Mouse (Mus musculus): ENCODE measurements around the gene Cox4i2.

Cox4i2 gene

DNA sequence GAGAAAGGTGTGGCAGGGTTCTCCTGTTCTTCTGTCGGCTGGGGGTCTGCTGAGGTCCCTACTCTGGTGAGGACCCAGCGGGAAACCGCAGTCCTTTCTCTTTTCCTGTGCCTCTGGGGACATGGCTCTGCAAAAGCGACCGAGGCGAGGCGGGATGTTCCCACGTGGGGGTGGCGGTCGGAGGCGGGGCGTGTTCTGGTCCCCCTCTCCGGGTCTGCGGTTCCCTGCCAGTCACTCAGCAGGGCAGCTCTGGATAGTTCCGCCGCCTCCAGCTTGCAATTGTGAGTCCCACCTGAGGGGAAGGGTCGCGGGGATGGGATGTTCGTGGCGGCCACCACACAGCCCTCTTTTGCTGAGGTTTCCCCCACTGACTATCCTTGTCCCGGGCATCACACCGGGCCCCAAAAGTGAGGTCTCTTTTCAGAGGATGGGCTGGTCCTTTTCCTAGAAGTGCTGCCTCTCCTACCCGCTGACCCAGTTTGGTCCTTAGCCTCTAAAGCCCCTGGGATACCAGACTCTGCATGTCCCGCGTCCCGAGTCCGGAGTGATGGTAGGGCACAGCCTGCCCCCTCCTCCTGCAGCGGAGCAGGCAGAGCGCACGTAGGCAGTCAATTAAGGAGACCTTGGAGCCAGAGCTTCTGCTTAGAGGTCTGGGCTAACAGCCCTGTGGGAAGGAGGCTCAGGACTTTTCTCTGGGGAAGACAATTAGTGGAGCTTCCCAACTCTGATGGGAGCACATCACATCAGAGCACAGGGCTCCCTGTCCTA is at the start of gene Cox4i2:
TSS of gene Cox4i2 (plus strand) at position 230 of the 768 bp plus-strand sequence.
- DNase-seq, result peak; percentile 65

DNA sequence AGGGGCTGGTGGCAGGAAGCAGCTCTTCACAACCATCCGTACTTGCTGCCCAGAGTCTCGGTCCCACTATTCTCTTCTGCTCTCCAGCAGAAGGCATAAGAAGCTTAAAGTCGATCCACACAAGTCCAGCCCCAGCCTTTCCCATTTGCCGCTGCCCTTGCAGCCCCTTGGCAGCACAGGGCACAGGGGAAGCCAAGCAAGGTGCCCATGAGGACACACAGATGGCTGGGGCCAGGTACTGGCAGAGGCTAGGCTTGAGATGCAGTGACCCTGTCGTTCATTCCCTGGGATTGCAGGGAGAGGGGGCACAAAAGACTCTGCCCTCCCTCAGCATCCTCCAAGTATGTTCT is 49.7 kb upstream of the Cox4i2 start:
- no peak for DNase-seq

GRCm38 (mm10) chr2:152704811-152705370 is 49.1 kb upstream of the Cox4i2 start:
- no peak for DNase-seq

- DNase-seq, result peak; percentile 78
Measured at GRCm38 (mm10) chr2:152705993-152706571, 47.9 kb upstream of the Cox4i2 start.

GRCm38 (mm10) chr2:152707186-152707585 is 46.8 kb upstream of the Cox4i2 start:
- DNase-seq, result no peak

DNA sequence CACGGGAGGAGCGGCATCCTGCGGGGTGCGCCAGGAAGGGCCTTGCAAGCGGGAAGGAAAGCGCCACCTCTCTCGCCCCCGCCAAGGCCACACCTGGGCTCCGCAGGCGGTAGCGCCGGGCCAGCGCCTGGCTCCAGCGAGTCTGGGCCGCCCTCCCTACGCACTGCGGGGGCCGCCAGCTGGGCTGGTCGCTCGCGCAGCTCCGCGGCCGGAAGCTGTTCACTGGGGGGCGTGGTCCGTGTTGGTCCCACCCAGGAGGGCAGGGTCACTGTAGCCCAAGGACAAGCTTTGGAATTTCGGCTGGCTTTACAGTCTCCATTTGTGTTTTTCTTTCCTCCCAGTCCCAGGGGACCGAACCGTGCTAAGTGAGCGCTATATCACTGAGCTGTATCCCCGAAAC is 46.3 kb upstream of the Cox4i2 start:
- DNase-seq, result peak; percentile 97

GRCm38 (mm10) chr2:152709066-152709465 is 44.9 kb upstream of the Cox4i2 start:
- no peak for DNase-seq

DNA sequence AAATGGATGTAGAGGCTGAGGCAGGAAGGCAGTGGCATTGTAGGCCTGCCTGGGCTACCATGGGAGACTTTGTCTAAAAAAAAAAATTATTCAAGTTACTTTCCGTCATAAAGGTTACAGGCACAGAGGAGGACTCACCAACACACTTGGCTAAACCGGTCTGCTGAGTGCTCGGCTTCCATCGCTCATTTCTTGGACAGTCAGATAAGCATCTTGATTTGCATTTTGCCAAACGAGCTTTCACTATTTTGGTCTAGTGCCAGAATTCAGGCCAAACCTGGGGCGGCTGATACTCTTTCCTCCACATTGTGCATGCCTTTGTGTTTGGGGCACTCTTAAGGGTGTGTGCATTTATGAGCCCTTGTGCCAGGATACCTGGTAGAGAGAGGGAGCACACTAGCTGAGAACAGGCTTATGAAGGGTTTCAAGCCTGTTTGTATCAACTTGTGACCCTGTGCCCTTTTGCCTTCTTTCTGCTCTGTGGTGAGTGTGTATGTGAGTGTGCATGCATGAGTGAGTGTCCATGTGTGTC is 37.7 kb upstream of the Cox4i2 start:
- no peak for DNase-seq

- DNase-seq, result no peak
Measured at GRCm38 (mm10) chr2:152717652-152718051, 36.3 kb upstream of the Cox4i2 start.

GRCm38 (mm10) chr2:152718076-152718475 is 35.9 kb upstream of the Cox4i2 start:
- peak; percentile 8 for DNase-seq

DNA sequence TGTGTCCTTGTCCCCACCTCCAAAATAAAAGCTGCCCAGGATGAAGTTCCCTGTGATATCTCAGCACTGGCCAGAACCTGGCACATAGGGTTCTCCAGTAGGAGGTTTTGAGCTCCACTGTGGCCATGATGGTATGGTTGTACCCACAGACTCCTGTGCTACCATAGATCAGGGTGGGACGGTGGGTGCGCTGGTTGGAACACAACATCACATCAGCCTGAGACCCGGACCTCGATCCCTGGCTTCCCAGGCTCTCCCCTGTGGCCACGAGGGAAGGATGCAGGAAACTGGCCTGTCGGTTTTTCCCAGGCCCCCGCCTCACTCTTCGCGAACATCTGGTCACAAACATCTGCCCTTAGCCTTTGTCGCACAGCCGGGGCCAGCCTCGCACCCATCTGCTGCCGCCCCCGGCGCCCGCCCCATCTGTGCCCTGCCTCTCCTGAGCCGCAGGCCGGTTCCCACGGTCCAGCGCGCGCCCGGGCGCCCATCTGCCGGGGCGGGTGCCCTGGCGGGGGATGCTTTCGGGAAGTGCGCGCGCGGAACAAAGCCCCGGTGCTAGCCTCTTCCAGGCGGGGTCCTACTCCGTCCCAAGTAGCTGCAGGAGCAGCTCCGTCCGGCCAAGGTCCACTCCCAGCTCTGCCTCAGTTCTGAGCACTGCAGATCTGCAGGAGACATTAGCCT is 30.2 kb upstream of the Cox4i2 start:
- DNase-seq, result peak; percentile 76

DNA sequence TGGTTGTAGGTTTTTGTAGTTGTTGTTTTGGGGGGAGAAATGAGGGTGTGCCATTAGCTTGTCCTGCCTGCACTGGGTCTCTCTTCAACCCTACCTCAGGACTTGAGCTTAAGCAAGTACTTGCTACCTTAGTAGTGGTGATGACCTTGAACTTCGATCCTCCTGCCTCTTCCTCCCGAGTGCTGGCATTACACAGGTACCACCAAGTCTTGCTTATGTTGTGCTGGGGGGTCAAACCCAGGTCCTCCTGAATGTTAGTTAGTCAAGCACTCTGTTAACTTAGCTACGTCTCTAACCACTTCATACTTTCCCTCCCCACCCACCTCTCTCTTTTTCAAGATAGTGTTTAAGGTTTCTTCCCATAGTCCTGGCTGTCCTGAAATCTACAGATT is 29.6 kb upstream of the Cox4i2 start:
- DNase-seq, result no peak

DNA sequence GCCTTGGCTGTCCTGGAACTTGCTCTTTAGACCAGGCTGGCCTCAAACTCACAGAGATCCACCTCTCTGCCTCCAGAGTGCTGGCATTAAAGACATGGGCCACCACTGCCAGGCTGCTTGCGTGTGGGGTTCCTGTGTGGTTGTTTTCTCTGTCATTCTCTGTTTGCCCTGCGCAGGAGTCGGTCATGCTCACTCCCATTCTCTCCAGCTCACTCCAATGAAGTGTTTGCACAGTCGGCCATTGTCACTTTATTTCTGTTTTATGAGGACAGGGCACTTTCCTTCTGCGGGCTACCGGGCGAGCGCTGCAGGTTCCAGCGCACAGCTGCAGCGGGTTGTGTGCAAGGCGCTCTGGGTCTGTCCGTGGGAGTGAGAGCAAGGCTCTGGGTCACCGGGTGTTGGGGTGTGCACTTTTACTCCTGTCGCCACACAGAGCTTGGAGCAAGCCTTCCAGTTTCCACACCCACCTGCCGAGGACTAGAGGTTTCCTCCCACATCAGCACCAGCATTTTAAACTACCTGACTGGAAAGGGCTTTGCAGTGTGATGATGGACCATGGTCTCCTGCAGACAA is 28.7 kb upstream of the Cox4i2 start:
- no peak for DNase-seq

DNA sequence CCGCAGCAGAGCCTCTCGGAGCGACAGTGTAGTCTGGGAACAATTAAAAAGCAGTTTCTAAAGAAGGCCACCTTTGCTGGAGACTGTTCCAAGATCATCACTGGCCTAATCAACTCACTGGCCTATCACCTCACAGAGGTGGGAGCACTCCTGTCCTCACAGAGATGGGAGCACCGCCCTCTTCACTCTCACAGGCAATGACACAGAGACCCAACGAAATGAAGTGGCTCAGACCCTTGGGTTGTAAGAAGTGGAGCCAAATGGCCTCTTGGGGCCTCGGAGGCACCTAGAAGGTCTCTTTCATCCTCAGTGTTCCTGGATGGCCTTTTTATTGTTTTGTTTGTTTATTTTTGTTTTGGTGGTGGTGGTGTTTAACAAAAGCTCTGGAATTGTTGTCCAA is 27.8 kb upstream of the Cox4i2 start:
- no peak for DNase-seq

- peak; percentile 21 for DNase-seq
Measured at GRCm38 (mm10) chr2:152726751-152727335, 27.1 kb upstream of the Cox4i2 start.

- peak; percentile 68 for DNase-seq
Measured at GRCm38 (mm10) chr2:152727795-152728510, 26.0 kb upstream of the Cox4i2 start.

- DNase-seq, result peak; percentile 17
Measured at GRCm38 (mm10) chr2:152728594-152728993, 25.4 kb upstream of the Cox4i2 start.

DNA sequence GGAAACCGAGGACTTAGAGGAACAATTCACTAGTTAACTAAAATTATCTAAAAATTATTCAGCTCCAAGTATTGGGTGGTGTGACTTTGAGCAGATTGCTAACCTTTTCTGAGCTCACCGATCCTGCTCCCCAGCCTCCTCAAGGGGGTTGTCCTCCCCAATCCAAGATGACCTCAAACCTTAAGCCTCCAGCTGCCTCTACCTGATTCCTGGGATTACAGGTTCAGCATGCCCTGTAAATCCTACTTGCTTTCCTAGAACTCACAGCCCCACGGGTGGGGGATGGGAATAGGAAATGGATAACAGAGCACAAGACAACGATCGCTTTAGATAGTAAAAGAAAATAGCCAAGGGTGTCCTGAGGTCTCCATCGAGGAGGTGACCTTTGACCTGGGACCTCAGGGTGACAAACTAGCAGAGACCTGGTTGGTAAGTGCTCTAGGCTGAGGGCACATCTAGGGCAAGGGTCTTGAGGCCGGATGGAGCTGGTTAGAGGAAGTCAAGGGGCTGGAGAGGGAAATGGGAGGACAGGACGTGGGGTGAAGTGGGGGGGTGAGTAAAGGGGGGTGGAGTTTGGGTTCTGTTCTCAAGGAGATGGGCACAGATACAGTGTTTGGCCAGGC is 24.8 kb upstream of the Cox4i2 start:
- peak; percentile 53 for DNase-seq

DNA sequence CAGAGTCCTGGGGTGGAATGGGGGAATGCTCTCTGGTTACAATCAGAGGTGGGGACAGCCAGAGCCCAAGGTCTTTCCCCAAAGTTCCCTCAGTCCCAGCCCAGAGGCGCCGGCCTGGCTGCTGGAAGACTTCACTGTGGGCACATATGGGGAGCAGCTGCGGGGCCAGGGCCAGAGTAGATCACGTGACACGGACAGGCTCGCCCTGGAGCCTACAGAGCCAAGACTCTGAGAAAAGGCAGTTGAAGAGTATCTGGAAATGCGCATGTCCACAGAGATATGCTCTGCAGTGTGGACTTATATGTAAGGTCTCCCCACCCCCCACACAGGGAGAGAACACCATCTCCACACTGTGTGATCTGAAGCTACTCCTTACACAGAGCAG is 24.3 kb upstream of the Cox4i2 start:
- peak; percentile 75 for DNase-seq

GRCm38 (mm10) chr2:152733201-152733600 is 20.8 kb upstream of the Cox4i2 start:
- peak; percentile 43 for DNase-seq

DNA sequence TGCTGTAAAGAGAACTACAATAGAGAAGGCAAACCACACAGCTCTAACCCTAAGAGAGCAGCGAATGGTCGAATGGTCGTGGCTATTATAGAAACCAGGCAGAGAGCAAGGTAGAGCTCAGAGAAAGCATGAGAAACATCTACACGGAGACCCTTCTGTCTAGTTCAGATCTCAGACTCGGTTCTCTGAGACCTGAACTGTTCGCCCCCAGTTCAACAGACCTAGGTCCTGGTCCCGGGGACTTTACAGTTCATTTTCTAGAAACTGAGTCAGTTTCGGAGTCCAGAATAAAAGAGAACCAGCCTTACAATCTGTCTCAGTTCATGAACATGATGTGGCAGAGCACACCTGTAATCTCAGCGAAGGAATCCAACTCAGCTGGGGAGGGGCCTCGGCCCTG is 19.5 kb upstream of the Cox4i2 start:
- DNase-seq, result no peak

- peak; percentile 99 for DNase-seq
Measured at GRCm38 (mm10) chr2:152734984-152735383, 19.0 kb upstream of the Cox4i2 start.
